Mouse (Mus musculus) cerebellum, adult 2 months (tissue): ENCODE results near the gene Ptpn13. TPM values are rescaled to one million over a fixed set of nuclear protein-coding genes. Genes with fewer than 3 reads are reported as not detected.

Experiments used
- DNase-seq, 2 experiments: peaks; one replicate each; pipeline ENCODE4 v3.0.0; 2021
- H3K27ac ChIP-seq: fragments of 200-500 bp; 2 replicates; pipeline ENCODE4 v1.5.1; 2012; ENCODE audit warnings: low read length, control low read depth, inconsistent platforms; ENCODE audit not compliant: insufficient read depth
- H3K27me3 ChIP-seq: fragments of 200-500 bp; 2 replicates; pipeline ENCODE4 v1.6.1; 2012; ENCODE audit warnings: inconsistent platforms, mild to moderate bottlenecking, low read length, moderate library complexity; ENCODE audit not compliant: control insufficient read depth, insufficient read depth
- H3K4me1 ChIP-seq: fragments of 200-500 bp; 2 replicates; pipeline ENCODE4 v1.6.1; 2011; ENCODE audit warnings: low read length; ENCODE audit not compliant: control insufficient read depth, insufficient read depth
- H3K4me3 ChIP-seq: fragments of 200-500 bp; replicated peaks from 2 replicates; pipeline ENCODE3; 2011; ENCODE audit warnings: mild to moderate bottlenecking, low read depth, low read length, control low read depth; ENCODE audit not compliant: insufficient read depth
- CTCF ChIP-seq: fragments of 200-500 bp; IDR thresholded peaks from 2 replicates; pipeline ENCODE4 v1.5.1; 2011; ENCODE audit warnings: low read depth, mild to moderate bottlenecking, control low read depth, low read length, moderate library complexity, borderline replicate concordance; ENCODE audit not compliant: insufficient read depth
- POLR2A ChIP-seq: fragments of 200-500 bp; IDR thresholded peaks from 2 replicates; pipeline ENCODE4 v1.6.1; 2011; ENCODE audit warnings: low read length, control low read depth, borderline replicate concordance; ENCODE audit not compliant: insufficient read depth
- WGBS: fragments of 180-500 bp; shearing (Covaris S2); methylation state at CpG from one replicate; pipeline ENCODE4 v1.1.7; 2018; 5-methylcytosine and 5-hydroxymethylcytosine counted together
- polyA plus RNA-seq: library from polyadenylated mRNA; depleted of rRNA; stranded (reverse); fragments of >200 nt; gene quantifications from 2 replicates; pipeline ENCODE4 v1.2.3, GENCODE M21; 2012

The Ptpn13 gene
- polyA plus RNA-seq, 1 experiment: 6.1 TPM

- H3K4me1 ChIP-seq: no peaks in the 10 kb centered on the region
- H3K27me3 ChIP-seq: no peaks in the 10 kb centered on the region
- no peak for DNase-seq
- 67% methylated on average over 14 of the region's 14 CpGs for WGBS
- TF ChIP-seq POLR2A: no peak
- TF ChIP-seq CTCF: no peak
- H3K4me3 ChIP-seq: no peak overlapping the region
- no peak overlapping the region for H3K27ac ChIP-seq
Measured at GRCm38 (mm10) chr5:103453361-103454140, 28.6 kb downstream of the Ptpn13 start.

- Histone ChIP-seq H3K27ac (no peak overlapping the region), H3K4me3 (no peak overlapping the region), H3K4me1 (no peaks in the 10 kb centered on the region), H3K27me3 (no peaks in the 10 kb centered on the region)
- WGBS: 91% methylated on average over 1 of the region's 1 CpGs
- no peak for TF ChIP-seq CTCF
- no peak for TF ChIP-seq POLR2A
- DNase-seq: no peak
Measured at GRCm38 (mm10) chr5:103456794-103457193, 31.8 kb downstream of the Ptpn13 start.

- WGBS: 13% methylated on average over 8 of the region's 8 CpGs
- DNase-seq: no peak
- Histone ChIP-seq H3K4me3 (no peak overlapping the region), H3K27me3 (no peaks in the 10 kb centered on the region), H3K27ac (no peak overlapping the region), H3K4me1 (no peaks in the 10 kb centered on the region)
- TF ChIP-seq POLR2A (no peak), CTCF (no peak)
Measured at GRCm38 (mm10) chr5:103458411-103458810, 33.4 kb downstream of the Ptpn13 start.

GRCm38 (mm10) chr5:103458959-103459675 is 34.1 kb downstream of the Ptpn13 start:
- WGBS: 90% methylated on average over 8 of the region's 8 CpGs
- Histone ChIP-seq H3K4me1 (no peaks in the 10 kb centered on the region), H3K27ac (no peak overlapping the region), H3K4me3 (no peak overlapping the region), H3K27me3 (no peaks in the 10 kb centered on the region)
- TF ChIP-seq POLR2A (no peak), CTCF (no peak)
- no peak for DNase-seq

GRCm38 (mm10) chr5:103460903-103461302 is 35.9 kb downstream of the Ptpn13 start:
- no peak overlapping the region for H3K27ac ChIP-seq
- DNase-seq: no peak
- H3K4me3 ChIP-seq: no peak overlapping the region
- H3K27me3 ChIP-seq: no peaks in the 10 kb centered on the region
- TF ChIP-seq CTCF: no peak
- no peak for TF ChIP-seq POLR2A
- no peaks in the 10 kb centered on the region for H3K4me1 ChIP-seq
- 87% methylated on average over 6 of the region's 6 CpGs for WGBS

- TF ChIP-seq CTCF (no peak), POLR2A (no peak)
- Histone ChIP-seq H3K27ac (no peak overlapping the region), H3K4me3 (no peak overlapping the region), H3K4me1 (no peaks in the 10 kb centered on the region), H3K27me3 (no peaks in the 10 kb centered on the region)
- WGBS: 65% methylated on average over 10 of the region's 10 CpGs
- no peak for DNase-seq
Measured at GRCm38 (mm10) chr5:103463661-103464219, 38.7 kb downstream of the Ptpn13 start.

- no peak overlapping the region for H3K27ac ChIP-seq
- H3K27me3 ChIP-seq: no peaks in the 10 kb centered on the region
- TF ChIP-seq POLR2A: no peak
- TF ChIP-seq CTCF: no peak
- no peak overlapping the region for H3K4me3 ChIP-seq
- no peak for DNase-seq
- no peaks in the 10 kb centered on the region for H3K4me1 ChIP-seq
- 81% methylated on average over 4 of the region's 4 CpGs for WGBS
Measured at GRCm38 (mm10) chr5:103464329-103464728, 39.3 kb downstream of the Ptpn13 start.
